Mouse (Mus musculus) gastrocnemius, postnatal 10 days (tissue): ENCODE measurements around the gene Rasal2. TPM values are rescaled to one million over a fixed set of nuclear protein-coding genes. Genes with fewer than 3 reads are reported as not detected.
"Not testable (repeated sequence)": the region's sequence is repeated elsewhere in the genome, so short reads cannot be mapped to it uniquely, and the experiment has no call there.

Experiments
- DNase-seq: peaks from one replicate; pipeline ENCODE4 v3.0.0; 2021; ENCODE audit warnings: mixed read lengths
- total RNA-seq, 2 experiments: library from RNA; stranded (reverse); gene quantifications; 2 replicates each; pipeline ENCODE4 v1.2.3; 2021

Gene Rasal2
- total RNA-seq, 2 experiments from 2014 or later = 13.1 to 17.4 TPM

- no peak for DNase-seq
Observed at GRCm38 (mm10) chr1:157243576-157244452, 168.6 kb downstream of the Rasal2 start.

- no peak for DNase-seq
Observed at GRCm38 (mm10) chr1:157239687-157240086, 172.7 kb downstream of the Rasal2 start.

GRCm38 (mm10) chr1:157236650-157237344 is 175.6 kb downstream of the Rasal2 start:
- DNase-seq = not testable (repeated sequence)

- no peak for DNase-seq
Observed at GRCm38 (mm10) chr1:157233451-157233850, 178.9 kb downstream of the Rasal2 start.

- no peak for DNase-seq
Observed at GRCm38 (mm10) chr1:157232372-157232771, 180.0 kb downstream of the Rasal2 start.

GRCm38 (mm10) chr1:157231016-157231415 is 181.4 kb downstream of the Rasal2 start:
- no peak for DNase-seq

GRCm38 (mm10) chr1:157230386-157230785 is 182.0 kb downstream of the Rasal2 start:
- no peak for DNase-seq

GRCm38 (mm10) chr1:157225013-157225412 is 187.4 kb downstream of the Rasal2 start:
- DNase-seq = no peak

- DNase-seq = no peak
Observed at GRCm38 (mm10) chr1:157220910-157221309, 191.5 kb downstream of the Rasal2 start.

- no peak for DNase-seq
Observed at GRCm38 (mm10) chr1:157220466-157220865, 191.9 kb downstream of the Rasal2 start.

GRCm38 (mm10) chr1:157208754-157209153 is 203.6 kb downstream of the Rasal2 start:
- DNase-seq = no peak

- DNase-seq = no peak
Observed at GRCm38 (mm10) chr1:157205685-157206084, 206.7 kb downstream of the Rasal2 start.

GRCm38 (mm10) chr1:157183043-157183442 is 229.4 kb downstream of the Rasal2 start:
- DNase-seq = no peak

GRCm38 (mm10) chr1:157182431-157182830 is 230.0 kb downstream of the Rasal2 start:
- no peak for DNase-seq

GRCm38 (mm10) chr1:157181081-157181480 is 231.3 kb downstream of the Rasal2 start:
- no peak for DNase-seq

- DNase-seq = no peak
Observed at GRCm38 (mm10) chr1:157178988-157179764, 233.2 kb downstream of the Rasal2 start.

GRCm38 (mm10) chr1:157169292-157169691 is 243.1 kb downstream of the Rasal2 start:
- DNase-seq = no peak

GRCm38 (mm10) chr1:157168891-157169290 is 243.5 kb downstream of the Rasal2 start:
- no peak for DNase-seq

- no peak for DNase-seq
Observed at GRCm38 (mm10) chr1:157153781-157154180, 258.6 kb downstream of the Rasal2 start.

- no peak for DNase-seq
Observed at GRCm38 (mm10) chr1:157150107-157150506, 262.3 kb downstream of the Rasal2 start.

GRCm38 (mm10) chr1:157144621-157145020 is 267.8 kb downstream of the Rasal2 start:
- no peak for DNase-seq

- DNase-seq = no peak
Observed at GRCm38 (mm10) chr1:157143326-157143932, 269.0 kb downstream of the Rasal2 start.
